Mouse (Mus musculus): Measurements from ENCODE around the gene Nlgn2.

Gene Nlgn2

DNA sequence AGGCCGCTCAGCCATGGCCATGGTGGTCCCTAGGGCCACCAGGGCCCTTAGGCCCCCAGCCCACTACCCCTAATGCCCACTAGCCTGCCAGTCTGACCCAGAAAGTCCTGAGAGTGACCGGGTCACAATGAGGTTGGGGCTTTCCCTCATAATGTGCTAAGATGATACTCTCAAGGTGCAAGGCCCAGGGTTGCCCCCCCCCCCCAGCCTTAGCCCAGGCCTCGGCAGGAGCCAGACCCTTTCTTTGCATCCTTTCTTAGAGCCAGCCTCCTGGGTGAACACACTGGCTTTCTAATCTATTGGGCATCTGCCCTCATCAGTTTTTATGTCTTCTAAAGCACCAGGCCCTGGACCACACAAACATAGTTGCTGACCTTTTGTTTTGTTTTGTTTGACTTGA, 15.5 kb downstream of the Nlgn2 start, which contains the start of gene Spem1:
Gene Spem1, minus strand, starts transcription at position 101 of the 400 bp plus-strand sequence.
- DNase-seq = no peak

DNA sequence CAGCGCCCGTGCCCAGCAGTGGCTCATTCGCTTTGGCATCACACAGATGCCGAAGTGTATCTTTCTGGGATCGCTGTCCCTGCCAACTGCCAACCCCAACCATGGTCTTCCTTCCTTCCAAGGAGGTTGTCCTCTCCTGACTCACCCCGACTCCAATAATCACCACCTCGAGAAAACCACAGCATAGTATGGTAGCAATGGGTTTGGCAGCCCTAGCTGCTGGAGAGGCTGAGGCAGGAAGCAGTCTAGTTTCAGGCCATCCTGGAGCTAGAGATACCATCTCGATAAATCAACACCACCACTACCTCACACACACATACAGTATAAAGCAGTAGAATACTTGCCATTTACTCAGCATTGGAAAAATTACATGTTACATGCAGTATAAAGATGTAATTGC, 18.7 kb downstream of the Nlgn2 start:
- no peak for DNase-seq

DNA sequence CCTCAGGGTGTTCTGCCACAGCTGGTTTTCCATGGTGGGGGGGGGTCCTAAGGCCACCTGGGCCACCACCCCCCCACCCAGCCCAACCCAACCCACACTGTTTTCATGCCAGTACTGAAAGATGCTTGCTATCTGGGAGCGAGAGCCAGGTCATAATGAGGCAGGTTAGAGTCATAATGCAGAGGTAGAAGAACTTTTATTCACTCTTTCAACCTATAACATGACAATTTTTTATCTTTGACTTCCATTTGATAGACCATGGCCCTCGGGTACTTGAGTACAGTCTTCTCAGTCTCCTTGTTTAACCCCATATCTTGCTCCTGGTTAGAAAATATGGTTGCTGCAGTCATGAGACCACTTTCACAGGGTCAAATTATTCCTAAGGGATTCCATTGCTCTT, 19.2 kb downstream of the Nlgn2 start, which contains the start of gene Spem2:
Gene Spem2, minus strand, starts transcription at position 101 of the 400 bp plus-strand sequence.
- no peak for DNase-seq

DNA sequence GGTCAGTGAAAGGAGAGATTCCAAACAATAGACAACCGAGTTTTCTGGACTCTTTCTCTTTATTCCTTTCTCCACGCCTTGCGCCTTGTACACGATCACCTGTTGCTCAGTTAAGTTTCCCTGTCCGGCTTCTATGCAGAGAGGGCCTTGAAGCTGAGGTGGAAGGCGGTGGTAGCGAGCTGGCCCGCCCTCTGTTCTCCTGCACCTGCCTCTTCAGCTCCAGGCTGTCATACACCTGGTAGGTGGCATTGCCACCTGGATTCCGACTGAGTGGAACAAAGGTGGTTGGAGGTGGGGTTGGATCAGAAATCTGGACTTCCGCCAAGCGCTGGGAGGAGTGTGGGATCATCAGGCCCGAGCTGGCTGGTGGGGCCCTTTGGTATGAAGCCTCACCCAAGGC, 21.1 kb downstream of the Nlgn2 start:
- DNase-seq = no peak

DNA sequence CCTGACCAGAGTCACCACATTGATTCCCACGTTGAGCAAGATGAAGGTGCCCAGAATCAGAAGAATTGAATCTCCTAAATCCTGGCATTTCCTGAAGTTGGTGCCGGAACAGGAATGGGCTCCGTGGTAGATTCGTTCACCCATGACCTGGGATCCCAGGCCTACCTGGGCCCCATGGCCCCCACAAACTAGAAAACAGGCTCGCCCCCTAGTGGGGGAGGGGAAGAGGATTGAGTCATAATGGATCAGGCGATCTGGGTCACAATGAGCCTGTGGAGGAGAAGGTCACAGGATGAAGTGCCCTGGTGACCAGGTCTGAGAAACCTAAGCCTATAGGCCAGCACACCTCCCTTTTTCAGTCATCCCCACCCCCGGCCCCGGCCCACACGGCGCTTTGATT, 22.4 kb downstream of the Nlgn2 start, which contains the start of gene Gm39566:
Gene Gm39566, minus strand, starts transcription at position 144 of the 400 bp plus-strand sequence.
- no peak for DNase-seq

DNA sequence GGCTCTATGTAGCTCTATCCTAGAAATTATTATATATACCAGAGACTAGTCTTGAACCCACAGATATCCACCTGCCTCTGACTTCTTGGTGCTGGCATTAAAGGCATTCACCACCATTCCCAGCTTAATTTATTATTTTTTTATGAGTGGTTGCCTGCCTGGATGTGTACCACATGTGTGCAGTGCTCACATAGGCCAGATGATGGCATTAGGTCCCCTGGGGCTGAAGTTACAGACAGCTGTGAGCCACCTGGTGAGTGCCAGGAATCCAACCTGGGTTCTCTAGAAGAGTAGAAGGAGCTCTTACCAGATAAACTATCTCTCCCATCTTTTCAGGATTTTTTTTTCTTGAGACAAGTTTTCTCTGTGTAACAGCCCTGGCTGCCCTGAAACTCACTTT, 27.3 kb downstream of the Nlgn2 start:
- no peak for DNase-seq

DNA sequence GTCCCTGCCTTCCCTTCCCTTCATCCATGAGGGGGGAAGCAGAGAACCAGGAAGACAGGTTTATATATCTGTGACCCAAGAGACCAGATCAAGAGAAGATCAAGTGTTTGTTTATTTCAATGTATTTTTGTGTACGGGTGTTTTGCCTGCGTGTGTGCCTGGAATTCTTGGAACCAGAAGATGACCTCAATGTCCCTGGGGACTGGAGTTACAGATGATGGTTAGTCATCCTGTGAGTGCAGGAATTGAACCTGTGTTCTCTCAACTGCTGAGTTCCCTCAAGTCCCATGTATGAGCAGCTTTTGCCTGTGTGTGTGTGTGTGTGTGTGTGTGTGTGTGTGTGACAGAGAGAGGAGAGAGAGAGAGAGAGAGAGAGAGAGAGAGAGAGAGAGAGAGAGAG, 29.9 kb downstream of the Nlgn2 start:
- no peak for DNase-seq

DNA sequence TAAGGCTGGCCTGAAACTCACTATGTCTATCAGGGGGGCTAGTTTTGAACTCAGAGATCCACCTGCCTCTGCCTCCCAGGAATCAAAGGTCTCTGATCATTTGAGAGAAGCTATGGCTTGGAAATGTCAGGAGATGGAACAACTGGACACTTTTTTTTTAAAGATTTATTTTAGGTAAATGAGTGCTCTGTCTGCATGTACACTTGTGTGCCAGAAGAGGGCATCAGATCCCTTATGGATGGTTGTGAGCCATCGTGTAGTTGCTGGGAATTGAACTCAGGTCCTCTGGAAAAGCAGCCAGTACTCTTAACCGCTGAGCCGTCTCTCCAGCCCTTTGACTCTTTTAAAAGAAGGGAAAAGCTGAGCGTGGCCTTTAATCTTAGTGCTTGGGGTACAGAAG, 31.2 kb downstream of the Nlgn2 start:
- DNase-seq = no peak

DNA sequence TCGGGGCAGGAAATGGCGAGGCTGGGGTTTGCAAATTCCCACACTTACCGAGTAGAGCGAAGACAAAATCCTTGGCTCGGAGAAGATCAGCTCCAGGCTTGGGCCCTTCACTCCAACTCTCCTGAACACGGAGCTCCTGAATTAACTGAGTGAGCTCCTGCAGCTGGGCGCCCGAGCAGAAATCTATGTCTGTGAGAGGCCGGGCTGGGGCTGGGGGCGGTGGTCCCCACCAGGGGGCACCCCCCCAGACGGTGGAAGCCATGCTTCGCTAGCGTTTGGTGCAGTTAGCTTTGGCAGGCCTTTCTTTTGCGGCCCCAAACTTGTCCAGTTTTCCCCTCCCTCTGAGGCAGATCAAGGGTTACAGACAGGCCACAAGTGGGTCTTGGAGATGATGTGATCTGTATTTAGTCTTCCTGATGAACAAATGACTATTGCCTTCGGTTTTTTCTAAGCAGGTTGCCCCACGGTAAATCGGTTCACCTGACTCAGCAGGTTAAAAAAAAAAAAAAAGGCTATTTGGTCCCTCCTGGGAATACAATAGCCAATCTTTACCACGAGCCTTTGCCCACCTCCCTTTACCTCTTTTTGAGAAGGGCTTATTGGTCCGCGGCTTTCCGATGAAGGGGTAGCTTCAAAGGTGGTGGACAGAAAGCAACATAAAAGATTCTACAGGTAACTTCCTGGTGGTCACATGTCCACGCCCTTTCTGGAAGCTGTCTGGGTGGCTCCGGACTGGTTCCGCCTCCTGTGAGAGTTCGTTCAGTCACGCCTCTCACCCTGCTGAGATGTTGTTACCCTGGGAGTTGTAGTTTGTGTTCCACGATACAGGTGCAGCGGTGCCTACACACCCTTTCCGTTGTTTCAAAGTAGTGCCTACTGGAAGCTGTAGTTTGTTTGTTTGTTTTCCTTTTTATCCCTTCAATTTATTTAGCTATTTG, 32.3 kb downstream of the Nlgn2 start, which contains the start of gene Tmem102:
Gene Tmem102, minus strand, starts transcription at position 653 of the 938 bp plus-strand sequence.
- peak; percentile 85 to 90 for DNase-seq

DNA sequence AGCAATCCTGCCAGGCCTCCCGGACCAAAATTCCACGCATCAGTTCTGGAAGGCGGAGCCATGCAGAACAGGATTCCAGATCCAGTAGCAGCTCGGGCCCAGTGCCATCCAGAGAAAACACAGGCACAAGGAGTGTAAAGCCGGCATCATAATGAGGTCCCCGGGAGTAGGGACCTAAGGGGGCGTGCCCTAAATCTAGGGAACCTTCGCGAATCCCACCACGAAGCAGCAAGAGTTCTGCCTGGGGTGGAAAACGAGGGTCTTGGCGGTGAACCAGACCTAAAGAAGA, 33.0 kb downstream of the Nlgn2 start:
- DNase-seq = peak; percentile 46 to 55

DNA sequence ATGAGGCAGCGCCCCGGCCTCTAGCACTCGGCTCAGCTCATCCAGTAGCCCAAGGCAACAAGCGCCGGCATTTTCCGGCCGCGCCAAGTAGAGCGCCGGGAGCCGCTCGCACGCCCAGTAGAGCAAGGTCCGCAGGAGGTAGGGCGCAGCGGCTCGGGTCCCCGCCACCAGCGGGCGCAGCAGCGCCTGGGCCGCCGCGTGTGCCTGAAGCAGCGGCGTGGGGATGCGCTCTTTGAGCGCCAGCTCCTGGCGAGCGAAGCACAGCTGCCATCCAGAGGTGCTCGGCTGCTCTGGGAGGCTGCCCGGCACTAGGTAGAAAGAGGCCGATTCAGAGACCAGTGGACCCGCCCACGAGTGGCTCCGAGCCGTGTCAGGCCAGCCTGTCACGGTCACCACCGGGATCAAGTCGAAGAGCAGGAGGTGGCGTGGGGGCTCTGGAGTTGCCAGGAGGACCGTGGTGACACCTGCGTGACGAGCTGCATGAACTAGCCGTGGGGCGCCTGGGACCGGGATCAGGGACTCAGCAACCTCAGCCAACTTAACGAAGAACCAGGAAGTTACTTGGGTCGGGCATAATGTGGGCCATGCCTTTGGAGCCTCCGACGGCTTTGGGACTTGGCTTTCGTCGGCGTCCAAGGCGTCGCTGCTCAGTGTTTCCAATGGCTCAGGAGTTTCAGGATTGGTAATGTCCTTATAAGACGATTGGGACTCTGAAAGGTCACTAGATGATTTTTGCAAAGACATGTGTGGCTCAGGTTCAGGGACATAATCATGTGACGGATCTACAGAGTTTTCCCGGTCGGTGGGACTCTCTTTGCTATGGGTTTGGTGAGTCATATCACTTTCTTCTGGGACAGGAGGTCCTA, 33.6 kb downstream of the Nlgn2 start:
- DNase-seq = peak; percentile 79 to 83

DNA sequence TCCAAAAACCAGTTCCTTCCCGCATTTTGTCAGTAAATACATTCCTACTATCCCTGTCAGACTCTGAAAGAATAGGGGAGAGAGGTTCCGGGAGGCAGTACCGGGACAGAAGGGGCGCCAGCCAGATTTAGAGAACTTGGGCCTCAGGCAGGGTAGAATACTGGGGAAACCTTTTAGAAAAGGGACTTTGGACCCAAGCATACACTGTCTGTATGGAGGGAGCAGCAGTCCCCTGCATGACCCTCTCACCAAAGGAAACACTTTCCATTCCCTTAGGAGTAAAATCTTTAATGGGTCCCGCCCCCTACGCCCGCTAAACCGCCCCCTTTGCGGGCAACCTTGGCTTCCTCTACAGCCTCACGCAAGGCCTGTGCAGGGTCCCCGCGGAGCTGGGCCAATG, 34.3 kb downstream of the Nlgn2 start:
- no peak for DNase-seq

DNA sequence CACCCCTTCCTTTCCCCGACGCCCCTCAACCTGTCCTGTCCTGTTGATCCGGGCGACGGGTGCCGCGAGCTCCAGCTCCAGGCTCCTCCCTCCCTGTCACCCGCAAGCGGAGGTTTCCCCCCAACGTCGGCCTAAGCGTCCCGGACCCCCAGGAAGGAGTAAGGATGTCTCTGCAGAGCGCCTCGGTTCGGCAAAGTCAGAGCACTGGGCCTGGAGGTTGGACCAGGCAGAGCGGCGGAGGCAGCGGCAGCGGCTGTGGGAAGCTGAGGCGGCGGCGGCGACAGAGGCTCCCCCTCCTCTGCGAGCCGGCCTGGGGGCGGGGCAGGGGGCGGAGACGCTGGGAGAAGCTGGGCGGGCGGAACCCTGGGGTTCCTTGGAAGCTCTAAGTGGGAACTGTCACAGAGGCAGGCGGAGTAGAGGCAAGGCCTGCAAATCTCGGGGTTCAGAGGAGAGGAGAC, 34.9 kb downstream of the Nlgn2 start:
- peak; percentile 90 to 93 for DNase-seq

DNA sequence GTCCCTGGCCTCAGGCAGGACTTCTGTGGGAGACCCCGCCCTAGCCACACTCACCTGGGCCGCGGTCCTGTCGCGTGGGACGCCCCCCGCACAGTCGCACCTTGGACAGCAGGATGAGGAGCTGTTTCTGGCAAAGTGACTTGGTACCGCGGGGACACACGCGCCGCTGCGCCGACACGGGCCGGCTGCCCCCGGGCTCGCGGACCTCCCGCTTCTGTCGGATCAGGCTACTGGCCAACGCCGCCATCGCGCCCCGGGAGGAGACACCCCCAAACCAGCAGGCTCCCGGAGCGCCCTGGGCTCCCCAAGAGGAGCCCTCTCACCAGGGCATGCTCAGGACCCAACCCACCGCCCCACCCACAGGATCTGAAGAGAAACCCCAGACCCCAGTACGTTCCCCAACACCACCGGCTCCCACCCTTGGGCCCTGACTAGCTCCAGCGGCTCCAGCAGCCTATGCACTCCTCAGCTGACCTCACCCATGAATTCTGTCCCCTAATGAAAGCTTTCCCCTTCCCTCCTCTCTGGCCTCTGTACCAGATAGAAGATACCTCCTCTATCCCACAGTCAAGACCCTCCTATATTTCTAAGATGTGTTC, 36.1 kb downstream of the Nlgn2 start, which contains the start of gene Fgf11:
Gene Fgf11, minus strand, starts transcription at position 479 of the 599 bp plus-strand sequence.
- DNase-seq = no peak

DNA sequence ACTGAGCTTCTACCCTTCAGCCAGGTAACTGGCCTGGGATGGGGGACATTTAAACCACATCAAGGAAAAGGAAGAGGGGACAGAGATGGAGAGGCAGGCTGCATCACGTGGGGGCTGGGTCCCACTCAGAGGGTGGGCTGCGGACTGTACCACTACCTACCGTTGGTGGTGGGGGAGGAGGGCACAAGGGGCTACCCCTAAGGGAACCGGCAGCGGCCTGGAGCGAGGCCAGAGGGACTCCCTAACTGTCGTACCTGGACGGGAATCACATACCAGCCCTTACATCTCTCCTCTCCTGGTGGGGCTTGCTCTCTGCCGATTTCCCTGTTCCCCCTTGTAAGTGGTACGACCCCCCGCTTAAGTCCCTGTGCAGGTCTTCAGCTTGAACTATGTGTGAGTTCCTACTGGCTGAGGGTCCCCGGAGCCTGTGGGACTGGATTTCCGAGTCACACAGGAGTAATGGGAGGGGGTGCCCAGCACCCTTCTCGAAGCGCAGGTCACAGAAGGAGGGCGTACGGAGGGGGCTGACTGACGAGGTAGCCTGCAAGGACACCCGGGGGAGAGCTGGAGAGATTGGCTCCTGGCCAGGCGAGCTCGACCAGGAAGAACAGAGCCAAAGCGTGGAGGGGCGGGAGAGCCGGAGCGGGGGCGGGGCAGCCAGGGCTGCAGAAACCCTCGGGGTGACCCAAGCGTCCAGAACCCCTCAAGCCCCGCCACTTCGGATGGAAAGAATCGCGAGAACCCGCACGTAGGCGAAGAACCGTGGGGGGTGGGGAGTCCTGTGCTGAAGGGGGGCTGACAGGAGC, 37.0 kb downstream of the Nlgn2 start:
- DNase-seq = peak in 1 of 2 experiments; percentile 64

DNA sequence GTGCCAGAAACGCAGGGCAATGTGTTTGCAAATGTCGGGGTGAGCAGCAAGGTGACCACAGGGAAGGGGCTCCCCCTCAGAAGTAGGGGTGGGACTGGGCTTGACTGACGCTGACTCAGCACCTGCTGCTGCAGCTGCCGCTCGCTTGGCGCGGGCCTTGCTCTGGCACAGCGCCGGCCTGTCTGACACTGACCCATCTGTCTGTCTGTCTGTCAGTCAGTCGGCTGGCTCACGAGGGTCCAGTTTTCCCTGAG, 37.5 kb downstream of the Nlgn2 start:
- DNase-seq = no peak

DNA sequence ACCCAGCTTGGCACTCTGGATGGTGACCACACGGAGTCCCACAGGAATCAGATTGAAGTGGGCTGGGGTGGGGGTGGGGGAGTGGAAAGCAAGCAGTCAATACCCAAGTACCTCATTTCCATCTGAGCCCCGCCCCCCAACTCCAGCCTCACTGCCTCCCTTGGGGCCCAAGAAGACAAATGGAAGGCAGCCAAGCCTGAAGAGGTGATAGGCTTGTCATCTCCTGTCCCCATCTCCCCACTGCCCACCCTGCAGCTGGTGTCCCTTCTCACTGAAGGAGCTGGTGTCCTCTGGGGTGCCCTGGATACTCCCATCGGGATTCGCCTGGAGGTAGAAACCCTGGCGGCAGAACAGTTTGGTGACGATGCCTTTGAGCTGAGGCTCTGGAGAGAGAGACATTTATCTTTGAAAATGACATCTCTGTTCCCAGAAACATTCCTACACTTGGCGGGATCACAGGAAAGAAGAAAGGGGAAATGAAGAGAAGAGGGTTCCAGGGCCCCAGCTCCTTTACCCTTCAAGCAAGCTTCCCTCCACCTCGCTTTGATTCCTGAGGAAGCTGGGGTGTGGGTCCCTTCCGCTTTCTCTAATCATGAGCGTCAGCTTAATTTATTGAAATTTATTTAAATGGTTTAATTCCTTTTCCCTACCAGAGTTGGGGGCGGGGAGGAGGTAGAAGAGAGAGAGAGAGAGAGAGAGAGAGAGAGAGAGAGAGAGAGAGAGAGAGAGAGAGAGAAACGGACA, 38.0 kb downstream of the Nlgn2 start:
- DNase-seq = no peak

DNA sequence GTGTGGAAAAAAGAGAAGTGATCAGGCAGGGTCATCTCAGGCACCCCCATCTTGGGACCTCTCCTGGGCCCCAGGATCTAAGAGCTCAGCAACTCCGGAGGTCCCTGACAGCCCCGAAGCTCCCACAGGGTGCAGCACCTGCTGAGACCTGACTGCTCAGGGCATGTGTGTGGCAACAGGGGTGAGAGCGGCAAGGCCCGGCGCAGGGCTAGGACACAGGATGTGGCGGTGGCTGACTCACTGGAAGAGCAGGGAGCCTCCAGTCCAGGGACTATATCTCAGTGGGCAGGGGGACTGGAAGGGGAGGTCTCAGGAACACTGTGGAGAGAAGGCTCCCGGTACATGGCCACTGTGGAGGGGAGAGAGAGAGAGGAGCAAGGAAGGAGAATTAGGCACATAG, 39.7 kb downstream of the Nlgn2 start:
- DNase-seq = no peak

DNA sequence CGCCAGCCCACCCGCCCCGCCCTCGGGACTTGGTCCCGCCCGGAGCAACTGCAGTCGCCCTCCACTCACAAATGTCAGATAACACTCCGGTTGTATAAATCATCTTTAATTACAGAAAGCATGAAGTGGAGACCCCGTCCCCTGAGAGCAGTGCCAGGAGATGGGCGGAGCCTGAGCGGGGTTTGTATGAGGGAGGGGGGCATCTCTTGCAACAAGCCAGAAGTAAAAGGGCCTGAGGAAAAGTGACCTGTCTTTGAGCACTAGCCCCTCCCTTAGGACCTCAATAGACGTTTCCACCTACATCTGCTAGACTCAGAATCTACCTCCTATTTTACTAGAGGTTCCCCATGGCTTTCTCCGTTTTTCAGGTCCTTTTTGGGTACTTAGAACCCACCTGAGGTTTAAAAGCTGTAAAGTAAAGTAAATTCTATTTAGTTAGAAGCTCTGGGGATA, 41.6 kb downstream of the Nlgn2 start:
- DNase-seq = no peak

DNA sequence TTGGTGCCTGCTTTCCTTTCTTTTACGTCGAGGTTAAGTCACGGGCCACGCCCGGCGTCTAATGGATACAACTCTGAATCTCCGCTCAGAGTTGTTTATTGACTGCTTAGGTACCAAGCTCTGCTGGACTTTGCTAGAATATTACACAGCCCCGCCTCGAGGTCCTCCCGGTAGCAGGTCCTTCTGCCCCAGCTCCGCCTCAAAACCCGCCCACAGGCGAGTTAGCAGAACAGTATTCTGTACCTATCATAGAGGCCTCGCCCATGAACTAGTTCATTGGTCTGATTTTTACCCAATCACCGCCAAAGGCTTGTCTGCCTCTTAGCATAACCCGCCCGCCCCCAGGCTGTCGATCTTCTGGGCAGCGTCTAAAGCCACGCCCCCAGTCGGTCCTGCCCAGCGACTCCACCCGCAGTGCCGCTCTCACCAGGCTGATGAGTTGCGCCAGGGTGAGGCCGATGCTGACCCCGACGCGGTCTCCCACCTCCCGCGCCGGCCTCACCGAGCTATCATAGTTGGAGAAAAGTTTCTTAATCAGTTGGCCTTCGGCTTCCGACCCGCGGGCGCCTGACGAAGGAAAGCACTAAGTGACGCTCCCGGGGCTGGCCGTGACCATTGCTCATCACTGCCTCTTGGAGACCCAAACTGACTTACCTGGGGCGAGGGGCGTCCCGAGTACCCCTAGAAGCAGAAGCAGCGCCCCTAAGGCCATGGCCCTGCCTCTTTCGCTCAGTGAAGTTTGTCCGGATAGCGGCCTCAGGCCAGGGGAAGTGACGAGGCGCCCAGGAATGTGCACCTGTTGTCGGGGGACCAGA, 42.2 kb downstream of the Nlgn2 start, which contains the start of gene Chrnb1:
Gene Chrnb1, minus strand, starts transcription at position 776 of the 815 bp plus-strand sequence.
- DNase-seq = peak; percentile 98 to 99
